Mouse (Mus musculus): Measurements from ENCODE around the gene Ltc4s.

DNA sequence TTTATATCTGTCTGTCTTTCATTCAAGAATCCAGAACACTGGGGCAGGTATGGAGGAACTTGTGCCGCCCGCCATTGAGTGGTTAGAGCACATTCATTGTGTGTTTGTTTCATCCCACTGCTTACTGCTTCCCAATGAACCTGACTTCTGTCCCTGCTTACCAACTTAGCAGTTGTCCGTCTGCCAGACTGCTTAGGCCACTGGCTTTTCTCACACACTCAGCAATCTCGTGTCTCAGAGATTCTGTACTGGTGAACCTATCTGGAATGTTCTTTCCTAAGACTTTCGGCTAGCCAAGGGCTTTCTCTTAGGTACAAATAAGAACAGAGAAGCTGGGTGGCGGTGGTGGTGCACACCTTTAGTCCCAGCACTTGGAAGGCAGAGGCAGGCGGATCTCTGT, 47.3 kb upstream of the Ltc4s start:
- TF ChIP-seq CTCF (IDR thresholded peaks at IDR 0.05; ENCODE audit: insufficient read depth, low read depth, low read length): no peak
- no peak for TF ChIP-seq POLR2A (IDR thresholded peaks at IDR 0.05; ENCODE audit: insufficient read depth, low read depth, low read length)
